Mouse (Mus musculus) WW6 (cell line): ENCODE data around the gene Adgrb3.

ENCODE experiments used
- DNase-seq: peaks from one replicate; pipeline ENCODE4 v3.0.0-alpha.2; 2013; ENCODE audit warnings: low read depth, low spot score

Gene Adgrb3

DNA sequence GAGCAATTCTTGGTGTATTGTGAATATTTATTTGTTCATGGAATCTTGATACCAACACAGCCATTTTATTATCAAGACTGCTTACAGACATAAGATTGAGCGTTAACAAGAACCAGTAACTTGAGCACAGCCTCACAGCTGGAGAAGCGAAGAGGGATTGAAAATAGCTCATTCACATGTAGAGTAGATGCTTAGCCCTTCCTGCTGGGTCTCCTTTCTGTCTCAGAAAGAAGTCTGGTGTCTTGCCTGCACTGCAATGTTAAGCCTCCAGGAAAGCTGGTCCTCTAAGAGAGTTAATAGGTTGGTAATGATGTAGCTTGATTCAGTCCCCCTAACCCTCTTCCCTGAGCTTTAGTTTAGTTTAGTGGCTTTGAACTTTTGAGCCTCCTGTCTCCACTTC is 519.4 kb downstream of the Adgrb3 start:
- no peak for DNase-seq

DNA sequence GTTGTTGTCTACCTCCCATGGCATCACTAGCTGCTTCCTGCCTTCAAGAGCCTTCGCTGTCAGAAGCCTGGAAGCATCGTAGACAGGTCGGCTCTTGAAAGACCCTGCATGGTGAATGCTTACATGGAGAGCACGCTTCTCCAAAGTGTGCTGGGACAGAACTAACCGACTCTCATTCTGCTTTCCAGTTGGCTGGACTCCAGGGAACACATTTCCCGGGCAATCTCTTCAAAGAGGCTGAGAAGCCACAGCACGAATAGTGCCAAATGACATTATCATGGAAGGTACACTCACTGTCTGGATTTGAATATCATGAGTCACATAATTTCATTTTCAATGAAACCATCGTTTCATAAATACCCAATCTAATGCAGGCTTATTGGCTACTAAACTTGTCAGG is 548.0 kb downstream of the Adgrb3 start:
- no peak for DNase-seq

DNA sequence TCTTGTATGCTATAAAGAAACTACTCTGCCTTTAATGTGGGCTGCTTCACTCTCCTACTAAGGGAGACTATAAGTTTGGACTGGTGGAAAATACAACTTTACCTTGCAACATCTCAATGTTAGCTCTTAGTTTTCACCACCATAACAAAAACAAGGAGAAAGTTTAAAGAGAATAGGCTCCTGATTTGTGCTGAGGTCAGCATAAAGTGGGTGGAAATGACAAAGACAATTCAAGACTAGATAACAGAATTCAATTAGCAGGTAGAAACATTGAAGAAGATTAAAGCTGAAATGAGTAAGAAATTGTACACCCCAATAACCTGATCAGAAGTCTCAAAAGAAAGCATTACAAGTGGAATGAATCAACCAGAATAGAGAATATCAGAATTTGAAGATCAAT is 578.9 kb downstream of the Adgrb3 start:
- DNase-seq: no peak

DNA sequence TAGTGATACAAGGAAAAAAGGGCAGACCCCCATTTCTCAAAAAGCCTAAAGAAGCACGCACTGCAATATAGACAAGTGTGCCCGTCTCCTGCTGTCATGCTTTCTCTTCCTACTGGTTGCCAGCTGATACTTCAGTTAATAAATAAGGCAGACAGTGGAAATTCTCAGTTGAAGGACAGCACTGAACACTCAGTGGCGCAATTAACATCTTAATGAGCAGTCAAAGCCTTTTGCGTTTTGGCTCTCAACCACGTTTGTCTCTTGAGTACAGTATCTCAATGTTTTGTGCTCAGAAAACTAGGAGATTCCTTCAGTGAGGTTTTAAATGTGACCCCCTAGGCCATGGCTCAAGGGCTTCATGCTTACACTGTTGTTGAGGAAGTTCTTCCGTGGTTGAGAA is 587.1 kb downstream of the Adgrb3 start:
- no peak for DNase-seq

DNA sequence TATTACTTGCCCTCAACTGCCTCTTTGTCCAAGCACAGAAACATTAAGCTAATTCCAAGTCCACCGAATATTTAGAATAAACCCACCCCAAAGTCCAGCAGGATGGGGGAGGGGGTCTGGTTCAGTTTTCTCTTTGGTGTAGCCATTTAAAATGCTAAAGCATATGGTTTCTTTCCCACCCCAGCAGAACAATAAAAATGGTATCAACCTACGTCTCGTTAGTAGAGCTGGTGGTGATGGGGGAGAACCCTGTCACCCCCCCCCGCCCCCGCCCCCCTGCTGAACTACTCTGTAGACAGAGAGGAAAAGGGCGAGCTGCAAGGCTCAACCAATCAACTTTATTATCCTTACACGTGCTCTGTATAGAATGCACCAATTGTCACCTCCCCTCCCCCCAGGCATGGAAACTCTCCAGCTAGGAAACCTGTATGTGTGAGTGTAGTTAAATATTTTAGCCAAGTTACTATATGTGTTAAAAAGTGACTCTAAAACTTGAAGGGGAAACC is 600.2 kb downstream of the Adgrb3 start:
- no peak for DNase-seq

DNA sequence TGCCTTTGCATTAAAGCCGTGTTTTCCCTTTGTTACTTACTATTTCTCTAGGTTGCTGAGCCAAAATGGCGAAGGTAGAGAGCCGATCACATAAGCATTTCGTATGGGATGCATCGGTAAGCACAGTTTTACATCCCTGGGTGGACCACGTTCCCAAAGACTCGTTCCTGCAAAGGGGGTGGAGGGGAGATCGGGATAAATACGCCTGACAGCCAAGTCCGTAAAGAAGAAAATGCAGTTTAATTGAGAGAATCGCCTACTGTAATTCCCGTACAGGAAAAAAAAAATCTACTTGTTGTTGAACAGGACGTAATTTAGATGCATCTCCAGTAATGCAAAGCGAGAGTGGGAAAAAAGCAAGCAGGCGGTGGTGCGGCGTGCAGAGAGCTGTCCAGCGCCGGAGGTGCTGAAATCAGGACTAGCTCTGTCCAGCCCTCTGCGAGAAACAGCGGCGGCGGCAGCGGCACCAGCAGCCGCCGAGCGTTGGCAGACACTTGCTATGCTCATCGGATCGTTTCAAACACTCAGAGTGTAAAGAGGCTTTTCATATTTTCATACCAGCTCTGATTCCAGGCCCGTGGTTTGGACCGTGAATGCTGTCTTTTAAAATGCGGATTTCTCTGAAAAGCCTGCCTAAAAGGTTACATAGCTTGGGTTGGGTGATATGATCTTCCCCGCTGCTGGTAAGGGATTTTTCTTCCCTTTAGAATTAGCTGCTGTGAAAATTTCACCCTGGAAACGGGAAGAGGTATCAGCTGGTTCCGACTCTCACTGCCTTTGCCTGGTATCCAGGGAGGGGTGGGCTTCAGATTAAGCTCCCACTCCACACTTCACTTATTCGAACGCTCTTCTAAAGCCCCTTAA is 600.9 kb downstream of the Adgrb3 start:
- DNase-seq: peak; percentile 52

GRCm38 (mm10) chr1:25227880-25228279 is 601.6 kb downstream of the Adgrb3 start:
- DNase-seq: no peak

DNA sequence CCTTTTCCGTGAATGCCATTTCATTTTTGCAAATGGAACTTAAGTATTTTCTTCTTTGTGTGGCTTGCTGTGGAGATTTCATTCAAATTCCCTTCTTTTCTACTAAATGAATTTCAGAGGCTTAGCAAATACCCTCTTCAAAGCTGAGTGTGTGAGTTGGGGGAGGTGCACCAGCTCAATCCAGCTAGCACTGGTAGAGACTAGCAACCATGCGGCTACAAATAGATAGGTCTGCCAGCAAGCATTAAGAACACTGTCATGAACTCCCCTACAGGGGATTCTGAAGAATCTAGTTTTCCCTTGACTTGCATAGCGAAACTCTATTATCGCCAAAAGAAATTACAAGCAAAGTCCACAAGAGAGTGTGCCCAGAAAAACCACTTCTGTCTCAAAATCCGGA is 624.9 kb downstream of the Adgrb3 start:
- DNase-seq: no peak

- DNase-seq: no peak
Observed at GRCm38 (mm10) chr1:25199392-25199791, 630.1 kb downstream of the Adgrb3 start.

DNA sequence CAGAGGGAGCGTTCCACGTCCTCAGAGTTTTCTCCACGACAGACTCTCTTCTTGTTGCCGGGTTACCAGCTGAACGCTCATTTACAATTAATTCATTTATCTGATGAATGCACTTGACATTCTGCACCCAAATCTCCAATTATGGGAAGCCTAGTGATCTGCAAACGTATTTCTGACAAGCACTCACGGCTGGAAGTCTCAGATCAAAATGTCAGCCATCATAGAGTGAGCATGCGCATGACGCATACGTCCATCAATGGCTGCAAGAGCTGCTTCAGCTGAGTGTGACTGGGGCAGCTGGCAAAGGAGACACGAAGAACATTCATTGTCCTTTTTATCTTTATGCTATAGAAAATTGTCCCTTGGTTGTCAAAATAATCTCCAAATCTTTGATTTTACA is 637.5 kb downstream of the Adgrb3 start:
- DNase-seq: no peak

GRCm38 (mm10) chr1:25189261-25189660 is 640.2 kb downstream of the Adgrb3 start:
- DNase-seq: no peak

- DNase-seq: no peak
Observed at GRCm38 (mm10) chr1:25185909-25186308, 643.6 kb downstream of the Adgrb3 start.

DNA sequence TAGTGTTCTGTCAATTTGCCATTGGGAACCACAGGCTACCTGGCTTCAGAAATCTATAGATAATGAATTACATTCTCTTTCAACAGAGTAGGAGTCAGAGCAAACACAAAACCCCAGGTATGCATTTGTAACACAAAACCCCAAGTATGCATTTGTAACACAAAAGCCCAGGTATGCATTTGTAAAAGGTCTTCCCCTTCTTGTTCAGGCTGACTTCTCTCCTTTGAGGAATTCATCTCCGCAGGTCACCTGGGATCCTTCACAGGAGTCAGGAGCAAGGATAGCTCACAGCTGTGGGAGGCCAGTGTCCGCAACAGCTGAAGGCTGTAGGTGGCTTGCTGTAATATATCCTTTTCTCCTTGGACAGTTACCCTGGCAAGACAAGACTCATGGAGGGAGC is 647.6 kb downstream of the Adgrb3 start:
- no peak for DNase-seq

DNA sequence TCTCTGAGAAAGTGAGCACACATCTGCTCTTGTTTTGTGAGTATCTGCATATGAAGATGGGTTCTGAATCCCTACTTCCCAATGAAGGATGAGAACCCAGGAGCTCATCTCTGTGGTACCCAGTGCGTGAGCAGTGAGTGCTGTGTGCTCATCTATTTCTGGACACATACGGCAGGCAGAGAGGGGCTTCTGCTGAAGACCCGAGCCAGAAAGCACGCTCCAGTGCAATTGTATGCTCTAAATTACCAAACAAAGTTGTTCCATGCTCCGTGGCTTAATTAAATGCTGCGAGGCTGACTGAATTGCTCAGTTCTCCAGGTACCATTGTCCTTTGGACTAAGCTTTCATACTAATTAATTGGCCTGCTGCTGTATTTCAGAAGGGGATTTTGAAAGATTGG is 648.9 kb downstream of the Adgrb3 start:
- DNase-seq: no peak

- DNase-seq: no peak
Observed at GRCm38 (mm10) chr1:25179860-25180582, 649.5 kb downstream of the Adgrb3 start.

- no peak for DNase-seq
Observed at GRCm38 (mm10) chr1:25178347-25179130, 651.0 kb downstream of the Adgrb3 start.

- DNase-seq: no peak
Observed at GRCm38 (mm10) chr1:25167120-25167519, 662.4 kb downstream of the Adgrb3 start.

- DNase-seq: no peak
Observed at GRCm38 (mm10) chr1:25166036-25166796, 663.3 kb downstream of the Adgrb3 start.

- DNase-seq: no peak
Observed at GRCm38 (mm10) chr1:25163561-25163960, 665.9 kb downstream of the Adgrb3 start.

GRCm38 (mm10) chr1:25146206-25146605 is 683.3 kb downstream of the Adgrb3 start:
- DNase-seq: no peak

DNA sequence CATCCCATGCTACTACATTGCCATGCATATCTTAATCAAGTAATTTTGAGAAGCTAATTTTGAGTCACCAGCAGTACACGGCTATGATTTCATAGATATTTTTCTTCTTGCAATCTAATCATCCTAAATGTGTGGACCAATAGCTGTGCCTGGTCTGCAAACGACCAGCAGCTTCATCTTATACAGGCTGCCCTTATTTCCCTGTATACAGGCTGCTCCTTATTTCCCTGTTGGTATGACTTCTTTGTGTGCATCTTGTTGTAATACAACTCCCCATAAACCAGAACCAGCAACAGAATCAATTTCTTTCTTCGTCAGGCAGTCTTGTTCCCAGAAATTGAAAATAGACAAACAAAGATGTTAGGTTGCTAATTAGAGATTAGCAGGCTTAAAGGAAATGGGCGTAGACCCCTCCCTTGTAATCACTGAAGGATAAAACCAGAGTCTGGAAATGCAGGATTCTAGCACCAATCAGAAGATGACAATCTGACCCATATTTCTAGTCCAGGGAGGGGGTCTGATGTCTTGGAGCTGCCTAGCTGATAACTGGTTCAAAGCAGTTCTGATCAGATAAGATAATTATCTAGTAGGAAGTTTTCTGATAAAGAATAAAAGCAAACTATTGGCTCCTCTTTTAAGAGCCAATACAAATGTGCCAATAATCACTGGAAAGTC is 697.2 kb downstream of the Adgrb3 start:
- no peak for DNase-seq
